Mouse (Mus musculus) forebrain, embryonic 12.5 days (tissue): ENCODE results near the gene Mut. TPM values are rescaled to one million over a fixed set of nuclear protein-coding genes. Genes with fewer than 3 reads are reported as not detected.

ENCODE experiments used
- ATAC-seq: fragments of 200-750 bp; cut with Nextera tagmentation; 2 replicates; pipeline ENCODE4 v1.8.0; 2017; ENCODE audit warnings: moderate TSS enrichment; ENCODE audit not compliant: low FRiP score
- H3K27ac ChIP-seq: fragments of 300-500 bp; sonication (generic); 2 replicates; pipeline ENCODE4 v1.5.1; 2016; ENCODE audit warnings: mild to moderate bottlenecking
- H3K27me3 ChIP-seq: fragments of 300-500 bp; sonication (generic); 2 replicates; pipeline ENCODE4 v1.6.1; 2016; ENCODE audit warnings: mild to moderate bottlenecking
- H3K36me3 ChIP-seq: fragments of 300-500 bp; sonication (generic); replicated peaks from 2 replicates; pipeline ENCODE4 v1.6.1; 2016; ENCODE audit warnings: mild to moderate bottlenecking
- H3K4me1 ChIP-seq: fragments of 300-500 bp; sonication (generic); 2 replicates; pipeline ENCODE4 v1.6.1; 2016
- H3K4me2 ChIP-seq: fragments of 300-500 bp; sonication (generic); 2 replicates; pipeline ENCODE4 v1.6.1; 2016; ENCODE audit warnings: mild to moderate bottlenecking, moderate library complexity
- H3K4me3 ChIP-seq: fragments of 300-500 bp; sonication (generic); replicated peaks from 2 replicates; pipeline ENCODE4 v1.5.1; 2016; ENCODE audit warnings: mild to moderate bottlenecking
- H3K9ac ChIP-seq: fragments of 300-500 bp; sonication (generic); 2 replicates; pipeline ENCODE4 v1.6.1; 2016; ENCODE audit warnings: mild to moderate bottlenecking
- H3K9me3 ChIP-seq: fragments of 300-500 bp; sonication (generic); 2 replicates; pipeline ENCODE4 v1.6.1; 2016
- WGBS: fragments of 180-500 bp; shearing (Covaris S2); methylation state at CpG from one replicate; pipeline ENCODE4 v1.1.7; 2016; 5-methylcytosine and 5-hydroxymethylcytosine counted together
- polyA plus RNA-seq: library from polyadenylated mRNA; unstranded; fragments of >200 nt; fragmentation: Nextera tagmentation; extraction: Ambion mirVana; gene quantifications from 2 replicates; pipeline ENCODE4 v1.2.1, GENCODE M21; 2016

Gene Mut
- polyA plus RNA-seq, 1 experiment from 2014 or later, result 23.7 TPM

DNA sequence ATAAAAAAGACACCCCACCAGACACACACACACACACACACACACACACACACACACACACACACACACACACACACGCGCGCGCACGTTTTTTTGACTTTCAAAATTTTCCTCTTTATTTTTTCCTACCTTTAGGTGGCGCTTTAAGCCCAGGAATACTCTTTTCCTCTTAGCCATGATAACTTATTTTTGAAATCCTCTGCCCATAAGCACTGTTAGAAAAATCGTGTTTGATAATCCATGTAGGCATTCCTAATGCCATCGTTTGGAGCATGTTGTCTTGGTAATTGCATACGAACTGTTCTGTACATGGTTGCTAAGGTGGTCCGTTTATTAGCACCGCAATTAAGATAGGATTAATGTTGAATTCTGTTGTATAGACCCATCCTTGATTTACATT, 43.4 kb downstream of the Mut start:
- Histone ChIP-seq H3K27ac (no peak overlapping the region), H3K4me2 (no peak overlapping the region), H3K27me3 (no peaks in the 10 kb centered on the region), H3K36me3 (no peaks in the 10 kb centered on the region), H3K9ac (no peak overlapping the region), H3K4me1 (no peaks in the 10 kb centered on the region), H3K9me3 (no peaks in the 10 kb centered on the region), H3K4me3 (no peak overlapping the region)
- ATAC-seq, result no peak
- WGBS, result 74% methylated on average over 11 of the region's 11 CpGs

DNA sequence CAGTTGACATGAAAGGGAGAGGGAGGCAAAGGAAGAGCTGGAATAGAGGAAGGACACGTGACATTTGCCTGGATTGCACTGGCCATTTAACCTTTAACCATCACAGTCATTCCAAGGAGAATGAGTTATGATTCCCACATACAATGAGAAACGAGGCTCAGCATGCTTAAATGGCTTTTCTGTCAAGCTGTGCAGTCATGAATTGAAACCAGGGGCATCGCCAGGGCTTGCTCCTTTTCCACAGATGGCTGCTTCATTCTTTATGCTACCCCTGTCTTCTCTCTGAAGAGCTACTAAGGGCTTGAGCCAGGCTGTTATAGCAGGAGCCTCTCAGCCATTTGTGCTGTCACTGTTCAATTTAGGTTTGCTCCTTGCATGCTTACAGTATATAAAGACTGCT, 57.6 kb downstream of the Mut start:
- no peak overlapping the region for H3K4me2 ChIP-seq
- no peaks in the 10 kb centered on the region for H3K27me3 ChIP-seq
- no peak overlapping the region for H3K27ac ChIP-seq
- no peaks in the 10 kb centered on the region for H3K36me3 ChIP-seq
- no peaks in the 10 kb centered on the region for H3K9me3 ChIP-seq
- no peak for ATAC-seq
- 46% methylated on average over 3 of the region's 3 CpGs for WGBS
- H3K4me3 ChIP-seq, result no peak overlapping the region
- no peaks in the 10 kb centered on the region for H3K4me1 ChIP-seq
- no peak overlapping the region for H3K9ac ChIP-seq

Other genes starting within 250 kb of the Mut start
- gene Esp1, start 207.6 kb upstream of the Mut start, polyA plus RNA-seq, result not detected in 2 replicates
- not detected in 2 replicates for gene Crisp2, start 127.7 kb upstream of the Mut start, polyA plus RNA-seq
- gene Rhag, start 123.6 kb upstream of the Mut start, polyA plus RNA-seq, result 1.9 and 3.2 TPM in 2 replicates
- 0.73 and 0.88 TPM in 2 replicates for gene 9130008F23Rik, start 54.1 kb upstream of the Mut start, polyA plus RNA-seq
- gene Glyatl3, start 20.3 kb upstream of the Mut start, polyA plus RNA-seq, result 0.32 and 0.54 TPM in 2 replicates
- gene Cenpq, start 362 bp downstream of the Mut start, polyA plus RNA-seq, result 34.6 and 36.2 TPM in 2 replicates